In genomic region chr11:119772896-119773295, GRCm38 (mm10) we compare ENCODE assay signal across 17 mouse cellular contexts.
DNase-seq lines count a peak whose midpoint lies in the region; ATAC-seq and TF ChIP-seq lines count a peak whose summit lies in the region.
"Had no signal": no experiment of that assay in that cellular context is flagged by ENCODE, and none has a peak within 500 bp of the region (broad histone marks: within the 10 kb centered on the region; RNA-seq: fewer than 3 reads in every experiment).

No protein-coding gene starts in this region.

- H3K9me3 ChIP-seq in hindbrain, embryonic 16.5 days (ENCODE audit: control insufficient read depth, low read length): peaks cover 6% of the 10 kb centered on the region
- peaks cover 14% of the 10 kb centered on the region; the same call in 1 of the 2 replicates for H3K9me3 ChIP-seq in hindbrain, embryonic 12.5 days (replicated peaks)
- no peaks in the 10 kb centered on the region for H3K9me3 ChIP-seq in intestine, postnatal 0 days (ENCODE audit: control insufficient read depth)
- H3K9me3 ChIP-seq: lung, embryonic 15.5 days had no signal

- peaks cover 1% of the 10 kb centered on the region for H3K4me1 ChIP-seq in hindbrain, embryonic 16.5 days (ENCODE audit: control insufficient read depth, insufficient read depth, low read depth, low read length)
- H3K4me1 ChIP-seq in hindbrain, embryonic 12.5 days: peaks cover 11% of the 10 kb centered on the region; the same call in 1 of the 2 replicates
- H3K4me1 ChIP-seq in intestine, postnatal 0 days (replicated peaks; ENCODE audit: control insufficient read depth, insufficient read depth, low read length): no peaks in the 10 kb centered on the region
- H3K4me1 ChIP-seq: embryonic facial prominence, embryonic 13.5 days; lung, embryonic 15.5 days; stomach, embryonic 15.5 days had no signal

- H3K9ac ChIP-seq in hindbrain, embryonic 16.5 days (ENCODE audit: low read depth, low read length): no peak overlapping the region
- no peak overlapping the region for H3K9ac ChIP-seq in hindbrain, embryonic 12.5 days
- H3K9ac ChIP-seq in intestine, postnatal 0 days (ENCODE audit: low read depth, low read length): no peak overlapping the region
- H3K9ac ChIP-seq: embryonic facial prominence, embryonic 13.5 days; limb, embryonic 15.5 days; lung, embryonic 15.5 days; stomach, embryonic 15.5 days had no signal

- H3K4me2 ChIP-seq in hindbrain, embryonic 16.5 days (ENCODE audit: low read length): no peak overlapping the region
- H3K4me2 ChIP-seq in hindbrain, embryonic 12.5 days (replicated peaks): no peak overlapping the region
- H3K4me2 ChIP-seq in intestine, postnatal 0 days (replicated peaks; ENCODE audit: low read depth): no peak overlapping the region
- H3K4me2 ChIP-seq: embryonic facial prominence, embryonic 13.5 days; limb, embryonic 15.5 days; lung, embryonic 15.5 days; stomach, embryonic 15.5 days had no signal

- no peak overlapping the region for H3K27ac ChIP-seq in hindbrain, embryonic 16.5 days (ENCODE audit: low read depth, low read length)
- H3K27ac ChIP-seq in hindbrain, embryonic 12.5 days: no peak overlapping the region
- no peak overlapping the region for H3K27ac ChIP-seq in intestine, postnatal 0 days (ENCODE audit: low read depth, low read length)
- H3K27ac ChIP-seq: embryonic facial prominence, embryonic 13.5 days; heart, adult 2 months; limb, embryonic 15.5 days; lung, embryonic 15.5 days; stomach, embryonic 15.5 days had no signal

- no peaks in the 10 kb centered on the region; the same call in none of the 2 replicates for H3K36me3 ChIP-seq in hindbrain, embryonic 16.5 days (ENCODE audit: control insufficient read depth, insufficient read depth, low read length)
- peaks cover 18% of the 10 kb centered on the region for H3K36me3 ChIP-seq in hindbrain, embryonic 12.5 days
- peaks cover 7% of the 10 kb centered on the region; the same call in 1 of the 2 replicates for H3K36me3 ChIP-seq in intestine, postnatal 0 days (ENCODE audit: control insufficient read depth, insufficient read depth)
- H3K36me3 ChIP-seq: lung, embryonic 15.5 days had no signal

- no peak overlapping the region for H3K4me3 ChIP-seq in hindbrain, embryonic 16.5 days (ENCODE audit: low read length)
- no peak overlapping the region for H3K4me3 ChIP-seq in hindbrain, embryonic 12.5 days
- H3K4me3 ChIP-seq in intestine, postnatal 0 days (ENCODE audit: low read depth, low read length): no peak overlapping the region
- H3K4me3 ChIP-seq: embryonic facial prominence, embryonic 13.5 days; heart, adult 2 months; limb, embryonic 15.5 days; lung, embryonic 15.5 days; stomach, embryonic 15.5 days had no signal

- ATAC-seq in hindbrain, embryonic 16.5 days: peak; percentile 81
- no peak for ATAC-seq in hindbrain, embryonic 12.5 days (ENCODE audit: low FRiP score)
- ATAC-seq in intestine, postnatal 0 days: no peak
- ATAC-seq: Patski had no signal

- DNase-seq in right cerebral cortex, postnatal 10 days (ENCODE audit: low spot score in 2 of 2): peak; percentile 64 to 67
- no peak for DNase-seq in right cerebral cortex, postnatal 36 days (ENCODE audit: low spot score in 2 of 2)
- DNase-seq in cerebellum, adult 9-10 months: peak; percentile 63
- no peak for DNase-seq in T-cell, adult 2 months (ENCODE audit: low spot score)
- DNase-seq: adrenal gland, adult 2 months; kidney, adult 11 months; kidney, postnatal 36 days had no signal

- WGBS in hindbrain, embryonic 16.5 days: 53% methylated on average over 3 of the region's 3 CpGs
- 83% methylated on average over 3 of the region's 3 CpGs for WGBS in hindbrain, embryonic 12.5 days
- 81% methylated on average over 3 of the region's 3 CpGs for WGBS in intestine, postnatal 0 days

- no peak for TF ChIP-seq CTCF in intestine, postnatal 0 days (IDR thresholded peaks at IDR 0.05; ENCODE audit: low read depth)

- no peaks in the 10 kb centered on the region for H3K27me3 ChIP-seq in hindbrain, embryonic 16.5 days (replicated peaks; ENCODE audit: control insufficient read depth, insufficient read depth, low read length)
- H3K27me3 ChIP-seq in hindbrain, embryonic 12.5 days: no peaks in the 10 kb centered on the region
- no peaks in the 10 kb centered on the region for H3K27me3 ChIP-seq in intestine, postnatal 0 days (replicated peaks; ENCODE audit: control insufficient read depth, insufficient read depth, low read length)
- H3K27me3 ChIP-seq: CH12.LX; embryonic facial prominence, embryonic 13.5 days; limb, embryonic 15.5 days; lung, embryonic 15.5 days; Patski; stomach, embryonic 15.5 days had no signal

Comparison
In these comparisons a context has a peak if more than half of its experiments do, and no peak if none do; other contexts are left out.
1. DNase-seq: peak in right cerebral cortex, postnatal 10 days (2 of 2) and cerebellum, adult 9-10 months (single experiment); none in right cerebral cortex, postnatal 36 days (0 of 2) and T-cell, adult 2 months (single experiment).